Mouse (Mus musculus) E14TG2a.4 (cell line): ENCODE data around the gene Myh7.

Source experiments
- CTCF ChIP-seq: conservative IDR thresholded peaks from 2 replicates; pipeline ENCODE4 v1.5.1; 2014; ENCODE audit warnings: low read length
- NANOG ChIP-seq: IDR thresholded peaks from 2 replicates; pipeline ENCODE4 v1.6.1; 2014; ENCODE audit warnings: borderline replicate concordance, low read length, mixed read lengths
- POU5F1 ChIP-seq: IDR thresholded peaks from 2 replicates; pipeline ENCODE4 v1.6.1; 2014; ENCODE audit warnings: low read length, borderline replicate concordance

- TF ChIP-seq CTCF (no peak), NANOG (no peak), POU5F1 (no peak)
Observed at GRCm38 (mm10) chr14:54930431-54930830, 64.0 kb downstream of the Myh7 start.
